Mouse (Mus musculus) layer of hippocampus, adult 6 months (tissue): ENCODE measurements around the gene Aatf. TPM values are rescaled to one million over a fixed set of nuclear protein-coding genes. Genes with fewer than 3 reads are reported as not detected.

Source experiments
- long read RNA-seq, 2 experiments: library from polyadenylated mRNA; unstranded; transcript quantifications; one replicate each; pipeline ENCODE4 v2.0.0; 2019 to 2020
- polyA plus RNA-seq: library from polyadenylated mRNA; unstranded; fragments of <200 nt; fragmentation: Nextera tagmentation; gene quantifications from 2 replicates; pipeline ENCODE4 v1.2.3, GENCODE M21; 2021

Gene Aatf
- 16.2 and 17.5 TPM in 2 replicates for polyA plus RNA-seq
- long read RNA-seq, experiment 1, transcript Aatf-201 (13 exons, 1,822 nt), result major isoform, 33 of 43 reads
- long read RNA-seq, experiment 1, partial matches to known transcripts, result 3 of 43 reads
- long read RNA-seq, experiment 1, other reads (novel, unspliced or antisense), result 7 of 43 reads
- long read RNA-seq, experiment 2, transcript Aatf-204 (9 exons, 1,992 nt), result minor isoform, 6 of 120 reads
- long read RNA-seq, experiment 2, transcript Aatf-201 (13 exons, 1,822 nt), result major isoform, 85 of 120 reads
- long read RNA-seq, experiment 2, partial matches to known transcripts, result 6 of 120 reads
- long read RNA-seq, experiment 2, other reads (novel, unspliced or antisense), result 23 of 120 reads

GRCm38 (mm10) chr11:84513171-84514116, at the start of gene Aatf:
Aatf (minus strand) TSS chr11:84513522.

GRCm38 (mm10) chr11:84525421-84526274, 12.3 kb upstream of the Aatf start, which contains the start of gene Lhx1:
Lhx1 (minus strand) TSS chr11:84525535.

Other genes starting within 250 kb of the Aatf start
- 0.10 and 0.36 TPM in 2 replicates for gene Lhx1, start 12.0 kb upstream of the Aatf start, polyA plus RNA-seq